Mouse (Mus musculus): Measurements from ENCODE around the gene Spata31d1b.

The Spata31d1b gene

DNA sequence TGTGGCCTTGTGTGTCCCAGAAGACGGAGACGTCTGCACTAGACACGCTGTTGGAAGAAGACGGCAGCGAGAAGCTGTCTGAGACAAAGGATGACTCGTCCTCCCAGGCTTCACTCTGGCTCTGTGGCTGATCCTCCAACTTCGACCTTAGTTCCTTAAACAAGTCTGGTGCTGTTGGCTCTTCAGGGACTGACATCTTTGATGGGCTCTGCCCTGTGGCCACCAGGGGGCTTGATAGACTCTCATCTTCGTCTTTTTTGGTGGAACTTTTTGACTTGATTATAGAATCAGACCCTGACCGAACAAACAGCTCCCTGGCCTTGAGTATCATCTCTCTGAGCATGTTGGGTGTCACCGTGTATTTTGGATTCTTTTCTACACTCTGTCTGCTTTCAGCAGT lies 29.6 kb downstream of the Spata31d1b start:
- in situ Hi-C loops (cut with MboI; ENCODE audit: unreplicated experiment in 2 of 2) = loop anchor here (25.0 kb wide), 2 partner anchors 721 to 996 kb away; no protein-coding TSS in a partner anchor

DNA sequence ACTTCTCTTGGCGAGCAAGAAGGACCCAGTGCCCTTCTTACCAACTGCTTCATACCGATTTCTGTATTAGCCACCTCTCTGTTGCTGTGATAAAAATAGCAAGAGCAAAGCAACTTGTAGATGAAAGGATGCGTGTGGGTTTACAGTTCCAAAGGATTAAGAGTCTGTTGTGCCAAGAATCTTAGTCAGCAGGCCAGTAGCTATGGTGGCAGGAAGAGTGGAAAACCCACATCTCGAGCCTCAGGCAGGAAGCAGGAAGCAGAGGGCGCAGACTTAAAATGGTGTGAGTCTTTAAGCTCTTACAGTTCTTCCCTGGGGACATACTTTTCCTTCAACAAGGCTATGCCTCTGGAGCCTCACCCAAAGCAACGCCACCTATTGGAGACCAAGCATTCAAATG lies 33.4 kb downstream of the Spata31d1b start:
- in situ Hi-C loops (cut with MboI; ENCODE audit: unreplicated experiment in 2 of 2) = loop anchor here (25.0 kb wide), 2 partner anchors 717 to 992 kb away; no protein-coding TSS in a partner anchor

DNA sequence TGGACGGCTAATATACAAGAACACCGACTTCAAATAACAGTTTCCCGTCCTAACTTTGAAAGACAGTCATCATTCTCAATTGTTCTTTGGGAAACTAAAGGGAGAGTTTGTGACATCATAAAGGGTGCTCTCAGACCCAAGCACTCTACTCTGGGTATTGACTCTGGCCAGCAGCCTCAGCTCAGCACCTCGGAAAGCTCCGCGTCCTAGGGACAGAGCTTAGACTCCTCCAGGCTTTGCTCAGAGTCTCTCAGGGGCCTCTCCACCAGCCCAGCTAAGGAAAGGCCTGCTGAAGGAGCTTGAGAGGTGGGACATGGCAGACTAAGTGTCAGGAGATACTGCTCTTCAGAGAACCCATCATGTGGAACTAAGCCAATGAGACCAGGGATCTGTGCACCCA lies 34.1 kb downstream of the Spata31d1b start:
- in situ Hi-C loops (cut with MboI; ENCODE audit: unreplicated experiment in 2 of 2) = loop anchor here (25.0 kb wide), 2 partner anchors 716 to 991 kb away; no protein-coding TSS in a partner anchor

DNA sequence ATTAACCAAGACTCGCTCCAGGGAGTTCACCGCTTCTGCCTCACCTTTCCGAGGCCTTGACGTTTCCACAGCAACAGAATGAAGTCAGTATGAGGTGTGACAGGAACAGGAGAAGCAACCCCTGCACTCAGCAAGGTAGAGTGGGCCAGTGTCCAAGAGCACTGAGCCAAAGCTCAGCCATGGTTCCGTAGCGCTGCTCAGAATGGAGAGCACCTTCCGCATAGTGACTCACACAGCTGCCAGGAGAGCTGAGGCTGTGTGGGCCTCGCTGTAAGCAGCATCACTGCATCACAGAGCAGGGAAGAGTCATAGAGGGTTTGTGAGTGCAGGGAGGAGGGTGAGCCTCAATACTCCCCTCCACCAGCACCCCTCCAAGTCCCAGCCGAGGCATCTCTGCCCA lies 34.6 kb downstream of the Spata31d1b start, which contains the start of gene 1700014D04Rik:
TSS of gene 1700014D04Rik (minus strand) at position 42 of the 400 bp plus-strand sequence.
- in situ Hi-C loops (cut with MboI; ENCODE audit: unreplicated experiment in 2 of 2) = loop anchor here (25.0 kb wide), 2 partner anchors 716 to 991 kb away; no protein-coding TSS in a partner anchor

DNA sequence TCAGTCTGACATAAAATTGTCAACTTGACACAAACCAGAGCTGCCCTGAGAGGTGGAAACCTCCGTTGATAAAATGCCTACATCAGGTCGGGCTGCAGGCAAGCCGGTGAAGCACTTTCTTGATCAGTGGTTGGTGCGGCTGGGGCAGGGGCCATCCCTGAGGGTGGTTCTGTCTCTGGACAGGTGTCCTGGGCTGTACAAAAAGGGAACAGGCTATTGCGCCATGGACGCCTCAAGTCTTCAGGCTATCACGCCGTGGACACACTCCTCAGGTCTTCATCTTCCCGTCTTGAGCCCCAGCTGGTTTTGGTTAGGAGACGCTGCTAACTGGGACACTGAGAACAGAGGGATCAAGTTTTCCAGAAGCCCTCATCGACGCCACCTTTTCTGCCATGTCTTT lies 38.2 kb downstream of the Spata31d1b start:
- in situ Hi-C loops (cut with MboI; ENCODE audit: unreplicated experiment in 2 of 2) = no loop called here

DNA sequence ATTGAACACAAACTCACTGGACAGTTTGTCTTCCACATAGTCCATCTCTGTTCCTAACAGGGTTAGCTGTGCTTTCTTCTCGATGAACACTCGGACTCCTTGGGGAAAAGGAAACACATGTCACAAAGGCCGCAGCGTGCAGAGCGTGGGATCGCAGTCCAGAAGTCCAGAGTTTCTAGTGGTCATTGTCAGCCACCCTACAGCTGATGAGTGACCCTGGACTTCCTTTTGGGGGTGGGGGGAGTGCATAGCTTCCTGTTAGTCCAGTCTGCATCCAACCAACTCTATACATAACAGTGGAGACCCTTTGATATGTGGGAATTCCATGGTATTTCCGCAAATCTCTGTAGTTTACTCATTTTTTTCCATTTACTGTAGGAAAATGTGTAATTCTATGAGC lies 44.8 kb downstream of the Spata31d1b start:
- in situ Hi-C loops (cut with MboI; ENCODE audit: unreplicated experiment in 2 of 2) = no loop called here

DNA sequence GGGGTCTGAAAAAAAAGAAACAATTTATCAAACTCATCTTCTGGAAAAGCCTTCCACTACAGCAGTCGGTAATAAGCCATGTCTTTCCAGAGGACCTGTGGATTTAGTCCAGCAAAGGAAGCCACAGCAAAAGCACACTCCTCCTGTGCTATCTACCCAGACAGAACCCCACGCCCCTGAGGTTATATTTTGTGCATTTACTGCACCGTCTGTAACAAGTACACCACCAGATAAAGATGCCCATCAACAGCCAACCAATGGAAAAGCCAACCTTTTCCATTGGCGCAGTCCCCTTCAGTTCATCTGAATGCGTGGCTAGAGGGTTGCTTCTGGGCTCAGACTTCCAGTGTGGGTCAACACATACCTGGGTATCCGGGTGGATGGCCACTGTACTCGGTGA lies 50.7 kb downstream of the Spata31d1b start:
- in situ Hi-C loops (cut with MboI; ENCODE audit: unreplicated experiment in 2 of 2) = no loop called here

DNA sequence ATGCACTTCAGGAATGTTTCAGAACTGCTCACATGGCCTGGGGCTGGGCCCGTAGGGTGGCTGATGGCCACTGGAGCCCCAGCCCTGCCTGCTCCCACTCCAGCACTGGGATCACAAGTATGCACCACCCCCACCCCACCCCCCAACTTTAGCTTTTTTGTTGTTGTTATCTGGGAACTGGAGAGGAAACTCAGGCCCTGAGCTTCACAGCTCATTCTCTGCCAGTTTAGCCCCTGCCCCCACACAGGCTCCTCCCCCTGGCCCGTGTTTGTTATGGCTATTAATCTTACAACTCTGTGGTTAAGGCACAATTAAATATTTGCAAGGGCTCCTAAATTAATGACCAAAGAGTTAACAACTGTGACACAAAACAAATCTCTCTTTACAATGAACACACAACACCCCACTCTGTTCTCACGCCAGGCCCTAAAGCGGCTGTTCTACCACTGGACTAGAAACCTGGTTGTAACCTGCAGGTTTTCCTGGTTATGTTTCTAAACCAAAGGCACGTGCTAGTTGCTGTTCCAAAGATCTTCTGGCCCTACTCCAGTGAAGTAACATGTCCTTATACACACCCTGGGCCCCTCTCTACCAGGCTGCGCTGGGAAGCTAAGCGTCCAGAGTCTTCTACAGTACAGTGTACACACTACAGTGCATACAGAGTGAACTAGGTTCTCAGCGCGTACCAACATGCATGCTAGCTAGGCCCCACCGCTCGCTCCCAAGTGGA lies 54.9 kb downstream of the Spata31d1b start:
- in situ Hi-C loops (cut with MboI; ENCODE audit: unreplicated experiment in 2 of 2) = no loop called here

DNA sequence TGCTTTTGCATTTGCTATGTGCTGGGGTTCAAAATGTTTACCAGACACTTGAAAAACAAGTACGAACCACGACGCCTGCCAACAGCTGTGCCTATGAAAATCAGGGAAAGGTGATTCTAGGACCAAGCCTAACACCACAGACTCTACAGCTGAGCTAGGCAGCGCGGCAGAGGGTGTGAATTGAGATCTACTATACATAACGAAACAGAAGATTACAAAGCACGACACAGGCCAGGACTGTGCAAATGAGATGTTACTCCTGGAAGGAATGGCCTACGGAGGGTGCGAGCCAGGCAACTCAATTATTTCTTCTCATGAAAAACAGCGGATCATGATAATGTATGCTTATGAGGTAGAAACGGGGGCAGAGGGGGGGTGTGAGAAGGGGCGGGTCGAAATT lies 56.4 kb downstream of the Spata31d1b start:
- in situ Hi-C loops (cut with MboI; ENCODE audit: unreplicated experiment in 2 of 2) = no loop called here
